Mouse (Mus musculus) frontal cortex, postnatal 10 days (tissue): ENCODE data around the gene Trim72.

ENCODE experiments used
- DNase-seq, 2 experiments: peaks; one replicate each; pipeline ENCODE4 v3.0.0; 2022; ENCODE audit warnings: low spot score in 2 of 2, mixed read lengths in 1 of 2

Trim72 gene

GRCm38 (mm10) chr7:128003688-128004087, at the start of gene Trim72:
Trim72 (plus strand) TSS chr7:128003949.
- no peak for DNase-seq

GRCm38 (mm10) chr7:127959364-127959763, 44.4 kb upstream of the Trim72 start:
- no peak for DNase-seq

- DNase-seq, result no peak
These were observed 37.3 kb upstream of the Trim72 start for GRCm38 (mm10) chr7:127966371-127966918.

DNA sequence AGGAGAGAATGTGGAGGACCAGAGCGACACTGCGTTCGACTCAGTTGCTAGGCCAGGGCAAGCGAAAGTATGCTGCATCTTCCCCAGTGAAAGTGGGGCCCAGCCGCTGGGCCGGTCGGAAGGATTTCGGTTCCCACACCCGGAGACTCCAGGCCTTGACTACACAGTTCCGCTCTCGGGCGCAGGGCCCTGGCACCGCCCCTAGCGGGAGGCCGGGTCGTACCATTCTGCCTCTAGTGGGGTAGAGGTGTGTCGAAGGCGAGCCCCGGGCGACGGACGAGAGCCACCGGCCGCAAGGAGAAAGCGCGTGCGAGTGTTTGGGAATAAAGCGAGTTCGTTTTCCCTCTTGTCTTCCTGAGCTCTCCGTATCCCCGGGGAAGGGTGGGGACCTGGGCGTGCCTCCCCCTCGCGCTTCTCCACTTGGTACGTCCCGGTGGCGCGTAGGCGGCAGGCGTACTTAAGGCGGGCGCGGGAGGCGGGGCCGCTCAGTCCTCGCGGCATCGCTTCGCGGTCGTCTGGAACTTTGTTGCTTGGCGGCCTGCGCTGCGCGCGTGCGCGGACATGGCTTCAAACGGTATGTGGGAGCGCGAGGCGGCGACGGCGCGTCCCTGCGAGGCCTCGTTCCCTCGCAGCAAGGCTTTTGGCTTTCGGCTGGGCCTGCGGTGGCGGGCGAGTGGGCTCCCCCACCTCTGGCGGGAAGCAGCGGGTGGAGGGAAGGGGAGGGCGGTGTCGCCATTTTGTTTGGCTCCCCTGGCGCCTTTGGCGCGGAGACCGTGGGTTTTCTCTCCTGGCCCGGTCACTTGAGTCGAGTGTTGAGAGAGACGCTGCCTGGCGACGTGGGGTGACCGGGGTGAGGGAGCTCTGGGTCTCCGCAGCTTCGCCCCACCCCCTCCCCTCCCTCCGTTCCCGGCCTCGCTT, 36.5 kb upstream of the Trim72 start, which contains the start of gene Fus:
Gene Fus (plus strand): TSS at position 454 of the 918 bp plus-strand sequence.
- peak; percentile 91 to 94 for DNase-seq

DNA sequence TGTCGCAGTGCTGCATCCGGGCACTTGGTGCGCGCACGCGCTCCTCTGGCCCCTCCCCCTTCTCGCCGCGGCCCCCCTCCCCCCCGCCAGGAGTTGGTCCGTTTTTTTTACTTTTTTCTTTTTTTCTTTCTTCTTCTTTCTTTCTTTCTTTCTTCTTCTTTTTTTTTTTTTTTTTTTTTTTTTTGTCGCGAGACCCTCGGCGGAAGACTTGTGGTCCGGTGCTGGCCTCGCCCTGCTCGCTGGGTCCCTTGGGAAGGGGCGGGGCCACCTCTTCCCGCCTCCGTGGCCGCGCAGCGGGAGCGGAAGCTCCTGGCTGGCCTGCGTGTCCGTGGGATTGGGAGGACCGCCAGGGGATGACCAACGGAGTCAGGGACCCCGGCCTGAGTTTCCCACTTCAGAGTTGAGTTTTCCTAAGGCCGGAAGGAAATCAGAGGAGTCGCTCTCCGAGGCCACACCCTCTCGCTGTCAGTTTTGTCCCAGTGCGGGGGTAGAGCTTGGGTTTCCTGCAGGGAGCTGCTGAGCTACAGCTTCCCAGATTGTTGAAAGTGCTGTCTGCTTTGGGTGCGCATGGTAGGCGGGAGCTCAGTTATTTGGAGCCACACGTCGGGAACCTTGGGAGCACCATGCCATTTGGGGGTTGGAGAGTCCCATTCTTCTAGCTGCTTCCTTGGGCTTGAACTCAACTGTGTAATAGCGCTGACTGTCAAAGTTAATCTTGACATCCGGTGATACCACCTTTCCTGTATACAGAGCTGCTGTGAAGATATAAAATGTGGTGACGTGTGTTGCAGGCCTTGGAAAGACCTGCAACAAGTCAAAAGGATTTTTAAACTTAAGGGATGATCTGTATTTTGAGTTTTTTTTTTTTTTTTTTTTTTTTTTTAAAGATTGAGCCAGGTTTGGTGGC, 35.6 kb upstream of the Trim72 start:
- DNase-seq, result peak; percentile 67 to 70

- DNase-seq, result no peak
These were observed 29.3 kb upstream of the Trim72 start for GRCm38 (mm10) chr7:127974413-127974930.

DNA sequence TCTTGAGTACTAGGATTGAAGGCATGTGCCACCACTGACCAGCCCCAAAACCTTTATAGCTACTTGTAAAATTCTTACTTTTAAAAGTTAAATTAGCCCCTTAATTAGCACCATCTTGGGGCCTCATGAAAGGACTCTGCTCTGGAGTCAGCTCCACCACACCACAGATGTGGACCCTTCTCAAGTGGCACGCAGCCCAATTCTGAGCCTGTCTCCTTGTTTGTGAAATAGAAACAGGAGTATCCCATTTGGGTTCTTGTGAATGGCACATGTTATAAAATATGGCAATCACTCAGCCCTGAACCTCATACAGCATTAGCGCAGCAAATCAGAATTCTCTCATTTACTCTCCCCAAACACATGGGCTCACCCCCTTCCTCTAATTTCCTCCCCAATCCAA, 24.9 kb upstream of the Trim72 start:
- DNase-seq, result no peak

GRCm38 (mm10) chr7:127980606-127981005, 23.1 kb upstream of the Trim72 start:
- no peak for DNase-seq

- no peak for DNase-seq
These were observed 14.8 kb upstream of the Trim72 start for GRCm38 (mm10) chr7:127988904-127989303.

DNA sequence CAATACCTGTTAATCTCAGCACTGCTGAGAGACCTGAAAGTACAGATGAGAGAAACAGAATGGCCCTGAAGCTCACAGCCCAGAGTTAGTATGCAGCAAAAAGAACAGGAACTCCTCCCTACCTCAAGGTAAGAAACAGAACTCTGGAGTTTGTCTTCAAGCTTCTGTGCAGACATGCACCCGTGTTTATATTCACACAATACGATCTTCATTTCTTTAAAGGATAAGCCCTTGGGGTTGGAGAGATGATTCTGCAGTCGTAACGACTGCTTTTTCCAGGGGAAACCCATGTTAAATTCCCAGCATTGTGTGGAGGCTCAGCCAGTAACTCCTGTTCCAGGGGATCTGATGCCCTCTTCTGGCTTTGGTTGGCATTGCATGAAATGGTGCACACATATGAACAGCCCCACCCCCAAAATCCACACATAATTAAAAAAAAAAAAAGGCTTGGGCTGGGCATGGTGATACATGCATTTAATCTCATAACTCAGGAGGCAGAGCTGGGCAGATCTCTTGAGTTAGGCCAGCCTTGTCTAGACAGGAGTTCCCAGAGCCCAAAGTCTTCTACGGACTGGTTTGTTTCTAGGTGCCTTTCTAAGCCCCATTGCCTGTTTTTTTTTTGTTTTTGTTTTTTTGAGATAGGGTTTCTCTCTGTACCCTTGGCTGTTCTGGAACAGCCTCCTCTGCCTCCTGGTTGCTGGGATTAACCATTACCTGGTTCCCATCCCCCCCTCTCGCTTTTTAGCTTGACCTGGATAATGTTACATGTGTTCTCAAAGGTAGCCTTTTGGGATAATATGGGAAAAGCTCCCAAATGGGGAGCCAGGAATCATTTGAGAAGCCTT, 11.9 kb upstream of the Trim72 start:
- peak in 1 of 2 experiments; percentile 60 for DNase-seq

- no peak for DNase-seq
These were observed 11.0 kb upstream of the Trim72 start for GRCm38 (mm10) chr7:127992488-127993340.

GRCm38 (mm10) chr7:127993341-127993977, 10.3 kb upstream of the Trim72 start, which contains the start of gene Pycard:
Pycard (minus strand) TSS chr7:127993867.
- peak in 1 of 2 experiments; percentile 20 for DNase-seq

GRCm38 (mm10) chr7:127999436-127999835, 4.3 kb upstream of the Trim72 start:
- DNase-seq, result no peak

DNA sequence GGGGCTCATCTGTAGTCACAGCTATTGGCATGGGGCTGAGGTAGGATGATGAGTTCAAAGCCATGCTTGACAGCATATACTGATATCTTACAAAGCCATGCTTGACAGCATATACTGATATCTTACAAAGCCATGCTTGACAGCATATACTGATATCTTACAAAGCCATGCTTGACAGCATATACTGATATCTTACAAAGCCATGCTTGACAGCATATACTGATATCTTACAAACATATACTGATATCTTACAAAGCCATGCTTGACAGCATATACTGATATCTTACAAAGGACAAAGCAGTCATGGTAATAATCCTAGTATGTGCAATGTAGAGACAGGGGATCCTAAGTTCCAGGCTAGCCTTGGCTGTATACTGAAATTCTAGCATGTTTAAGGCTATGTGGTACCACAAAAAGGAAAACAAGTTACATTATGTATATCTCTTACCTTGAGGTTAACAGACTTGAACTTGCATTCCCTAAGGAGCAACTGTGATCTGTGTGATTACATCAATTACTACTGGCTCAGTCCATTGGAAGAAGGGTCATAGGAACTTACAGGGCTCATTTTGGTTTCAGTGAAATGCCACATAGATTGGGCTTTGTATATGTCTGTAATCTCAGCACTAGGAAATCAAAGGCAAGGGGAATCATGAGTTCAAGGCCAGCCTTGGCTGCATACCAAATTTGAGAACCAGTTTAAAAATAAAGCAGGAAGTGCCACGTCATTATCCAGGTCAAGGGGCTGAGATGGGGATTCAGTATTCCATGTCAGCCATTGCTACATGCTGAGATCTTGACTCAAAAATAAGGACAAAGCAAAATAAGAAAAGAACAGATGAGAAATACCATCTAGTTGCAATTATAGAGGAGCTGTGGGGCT, 3.4 kb upstream of the Trim72 start:
- DNase-seq, result no peak

DNA sequence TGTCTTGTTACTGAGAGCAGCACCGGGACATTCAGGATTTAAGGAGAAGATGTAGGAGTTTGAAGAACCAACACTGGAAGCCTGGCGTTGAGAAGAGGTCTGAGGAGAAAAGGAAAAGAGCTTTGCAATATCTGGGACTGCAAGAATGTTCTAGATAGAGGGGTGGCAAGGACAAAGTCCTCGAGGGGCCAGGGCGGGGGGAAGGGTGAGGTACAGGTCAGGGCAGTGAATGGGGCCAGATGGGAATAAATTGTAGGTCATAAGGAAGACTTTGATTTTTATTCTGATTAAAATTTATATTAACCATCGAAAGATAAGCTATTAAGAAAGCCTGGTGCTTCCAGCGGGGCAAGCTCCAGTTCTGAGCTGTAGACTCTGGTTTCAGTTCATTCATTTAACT, 651 bp upstream of the Trim72 start:
- DNase-seq, result no peak

- no peak for DNase-seq
These were observed 369 bp downstream of the Trim72 start for GRCm38 (mm10) chr7:128004150-128004486.

- no peak for DNase-seq
These were observed 976 bp downstream of the Trim72 start for GRCm38 (mm10) chr7:128004487-128005362.
